Mouse (Mus musculus) erythroblast, embryonic 14.5 days (primary cell): Measurements from ENCODE around the gene Col27a1.

Source experiments
- GATA1 ChIP-seq: IDR thresholded peaks from 2 replicates; pipeline ENCODE4 v1.6.1; 2012; ENCODE audit warnings: low read length, inconsistent platforms, mixed read lengths
- TAL1 ChIP-seq: IDR thresholded peaks from 3 replicates; pipeline ENCODE4 v1.6.1; 2012; ENCODE audit warnings: low read length, inconsistent platforms, mixed read lengths

GRCm38 (mm10) chr4:63258096-63258495 lies 44.3 kb downstream of the Col27a1 start:
- TF ChIP-seq GATA1 (no peak), TAL1 (no peak)
